Mouse (Mus musculus) central nervous system, embryonic 11.5 days (tissue): ENCODE data around the gene Gimap9. TPM values are rescaled to one million over a fixed set of nuclear protein-coding genes. Genes with fewer than 3 reads are reported as not detected.

Source experiments
- polyA plus RNA-seq: library from polyadenylated mRNA; depleted of rRNA; stranded (reverse); fragments of >200 nt; gene quantifications from 2 replicates; pipeline ENCODE4 v1.2.3, GENCODE M21; 2012; rRNA removed

The Gimap9 gene
- 4.7 and 5.9 TPM in 2 replicates for polyA plus RNA-seq

GRCm38 (mm10) chr6:48675931-48676859 is at the start of gene Gimap9:
TSS of gene Gimap9 (plus strand) at chr6:48676129.

GRCm38 (mm10) chr6:48626464-48626863 is 49.5 kb upstream of the Gimap9 start, which contains the start of gene AI854703:
TSS of gene AI854703 (plus strand) at chr6:48626764.

GRCm38 (mm10) chr6:48646995-48647394 is 28.9 kb upstream of the Gimap9 start, which contains the start of gene Gimap8:
TSS of gene Gimap8 (plus strand) at chr6:48647234.

GRCm38 (mm10) chr6:48684319-48684718 is 8.4 kb downstream of the Gimap9 start, which contains the start of gene Gimap4:
TSS of gene Gimap4 (plus strand) at chr6:48684549.

GRCm38 (mm10) chr6:48718455-48718854 is 42.5 kb downstream of the Gimap9 start, which contains the start of the genes Gm28053 and Gimap7:
TSS of gene Gm28053 (plus strand) at chr6:48718607.
TSS of gene Gimap7 (plus strand) at chr6:48718621.

Other genes with a start within 250 kb of the Gimap9 start
- 21.1 and 27.9 TPM in 2 replicates for gene Zfp467, start 230.3 kb upstream of the Gimap9 start, polyA plus RNA-seq
- 0.85 and 1.4 TPM in 2 replicates for gene Sspo, start 227.9 kb upstream of the Gimap9 start, polyA plus RNA-seq
- gene Atp6v0e2, start 138.5 kb upstream of the Gimap9 start, polyA plus RNA-seq: 42.1 and 44.0 TPM in 2 replicates
- 19.2 and 19.4 TPM in 2 replicates for gene Lrrc61, start 121.3 kb upstream of the Gimap9 start, polyA plus RNA-seq
- gene Rarres2, start 103.3 kb upstream of the Gimap9 start, polyA plus RNA-seq: 2.2 and 5.1 TPM in 2 replicates
- gene Gm45021, start 86.5 kb upstream of the Gimap9 start, polyA plus RNA-seq: not detected in 2 replicates
- 38.4 and 41.8 TPM in 2 replicates for gene Repin1, start 82.2 kb upstream of the Gimap9 start, polyA plus RNA-seq
- gene Gm44965, start 82.2 kb upstream of the Gimap9 start, polyA plus RNA-seq: not detected in 2 replicates
- 6.4 and 7.9 TPM in 2 replicates for gene Zfp775, start 74.1 kb upstream of the Gimap9 start, polyA plus RNA-seq
- gene AI854703, start 49.4 kb upstream of the Gimap9 start, polyA plus RNA-seq: 0.78 and 1.4 TPM in 2 replicates
- 1.2 and 1.7 TPM in 2 replicates for gene Gimap8, start 28.9 kb upstream of the Gimap9 start, polyA plus RNA-seq
- gene Gimap4, start 8.4 kb downstream of the Gimap9 start, polyA plus RNA-seq: 4.4 and 5.2 TPM in 2 replicates
- gene Gimap6, start 32.1 kb downstream of the Gimap9 start, polyA plus RNA-seq: 6.3 and 9.2 TPM in 2 replicates
- gene Gm28053, start 42.5 kb downstream of the Gimap9 start, polyA plus RNA-seq: 1.5 and 2.4 TPM in 2 replicates
- not detected in 2 replicates for gene Gimap7, start 42.5 kb downstream of the Gimap9 start, polyA plus RNA-seq
- gene Gimap1, start 62.9 kb downstream of the Gimap9 start, polyA plus RNA-seq: 2.4 TPM in 2 replicates
- 0.83 and 1.3 TPM in 2 replicates for gene Gimap5, start 70.1 kb downstream of the Gimap9 start, polyA plus RNA-seq
- gene Gimap3, start 94.7 kb downstream of the Gimap9 start, polyA plus RNA-seq: 0.06 TPM in 1 of 2 replicates, not detected in the other
- gene Tmem176a, start 164.8 kb downstream of the Gimap9 start, polyA plus RNA-seq: 17.0 and 25.2 TPM in 2 replicates
- 47.0 and 85.5 TPM in 2 replicates for gene Tmem176b, start 165.4 kb downstream of the Gimap9 start, polyA plus RNA-seq
- gene Aoc1, start 196.8 kb downstream of the Gimap9 start, polyA plus RNA-seq: not detected in 2 replicates